Mouse (Mus musculus): ENCODE measurements around the gene Gm21680. TPM values are rescaled to one million over a fixed set of nuclear protein-coding genes. Genes with fewer than 3 reads are reported as not detected.

The Gm21680 gene
- polyA plus RNA-seq (2012): not detected in 2 replicates

DNA sequence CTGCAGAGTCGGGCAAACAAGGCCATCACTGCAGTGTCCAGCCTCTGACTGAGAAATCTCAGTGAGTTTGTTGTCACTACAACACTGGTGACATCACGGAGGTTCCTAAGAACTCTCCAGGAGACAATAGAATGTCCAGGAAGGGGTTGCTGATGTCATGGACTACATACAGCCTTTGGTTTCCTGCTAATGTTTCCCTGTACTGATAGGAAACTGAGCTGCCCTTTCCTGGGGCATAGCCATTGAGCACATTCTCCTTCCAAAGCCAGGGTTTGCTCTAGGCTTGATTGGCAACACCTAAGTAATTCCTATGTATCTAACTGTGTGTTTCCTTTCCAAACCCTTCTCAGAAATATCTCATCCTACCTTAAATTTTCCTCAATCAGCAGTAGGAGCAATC, at the start of gene Gm21680:
Gm21680 (minus strand) TSS at position 101 of the 400 bp plus-strand sequence.

DNA sequence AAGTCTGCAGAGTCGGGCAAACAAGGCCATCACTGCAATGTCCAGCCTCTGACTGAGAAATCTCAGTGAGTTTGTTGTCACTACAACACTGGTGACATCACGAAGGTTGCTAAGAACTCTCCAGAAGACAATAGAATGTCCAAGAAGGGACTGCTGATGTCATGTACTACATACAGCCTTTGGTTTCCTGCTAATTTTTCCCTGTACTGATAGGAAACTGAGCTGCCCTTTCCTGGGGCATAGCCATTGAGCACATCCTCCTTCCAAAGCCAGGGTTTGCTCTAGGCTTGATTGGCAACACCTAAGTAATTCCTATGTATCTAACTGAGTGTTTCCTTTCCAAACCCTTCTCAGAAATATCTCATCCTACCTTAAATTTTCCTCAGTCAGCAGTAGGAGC, 32.2 kb upstream of the Gm21680 start, which contains the start of gene Gm1979:
Gm1979 (minus strand) TSS at position 101 of the 400 bp plus-strand sequence.

DNA sequence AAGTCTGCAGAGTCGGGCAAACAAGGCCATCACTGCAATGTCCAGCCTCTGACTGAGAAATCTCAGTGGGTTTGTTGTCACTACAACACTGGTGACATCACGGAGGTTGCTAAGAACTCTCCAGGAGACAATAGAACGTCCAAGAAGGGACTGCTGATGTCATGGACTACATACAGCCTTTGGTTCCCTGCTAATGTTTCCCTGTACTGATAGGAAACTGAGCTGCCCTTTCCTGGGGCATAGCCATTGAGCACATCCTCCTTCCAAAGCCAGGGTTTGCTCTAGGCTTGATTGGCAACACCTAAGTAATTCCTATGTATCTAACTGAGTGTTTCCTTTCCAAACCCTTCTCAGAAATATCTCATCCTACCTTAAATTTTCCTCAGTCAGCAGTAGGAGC, 16.1 kb upstream of the Gm21680 start, which contains the start of gene Gm21698:
Gm21698 (minus strand) TSS at position 101 of the 400 bp plus-strand sequence.

DNA sequence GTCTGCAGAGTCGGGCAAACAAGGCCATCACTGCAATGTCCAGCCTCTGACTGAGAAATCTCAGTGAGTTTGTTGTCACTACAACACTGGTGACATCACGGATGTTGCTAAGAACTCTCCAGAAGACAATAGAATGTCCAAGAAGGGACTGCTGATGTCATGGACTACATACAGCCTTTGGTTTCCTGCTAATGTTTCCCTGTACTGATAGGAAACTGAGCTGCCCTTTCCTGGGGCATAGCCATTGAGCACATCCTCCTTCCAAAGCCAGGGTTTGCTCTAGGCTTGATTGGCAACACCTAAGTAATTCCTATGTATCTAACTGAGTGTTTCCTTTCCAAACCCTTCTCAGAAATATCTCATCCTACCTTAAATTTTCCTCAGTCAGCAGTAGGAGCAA, 18.1 kb downstream of the Gm21680 start, which contains the start of gene Gm21671:
Gm21671 (minus strand) TSS at position 101 of the 400 bp plus-strand sequence.

DNA sequence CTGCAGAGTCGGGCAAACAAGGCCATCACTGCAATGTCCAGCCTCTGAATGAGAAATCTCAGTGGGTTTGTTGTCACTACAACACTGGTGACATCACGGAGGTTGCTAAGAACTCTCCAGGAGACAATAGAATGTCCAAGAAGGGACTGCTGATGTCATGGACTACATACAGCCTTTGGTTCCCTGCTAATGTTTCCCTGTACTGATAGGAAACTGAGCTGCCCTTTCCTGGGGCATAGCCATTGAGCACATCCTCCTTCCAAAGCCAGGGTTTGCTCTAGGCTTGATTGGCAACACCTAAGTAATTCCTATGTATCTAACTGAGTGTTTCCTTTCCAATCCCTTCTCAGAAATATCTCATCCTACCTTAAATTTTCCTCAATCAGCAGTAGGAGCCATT, 30.2 kb downstream of the Gm21680 start, which contains the start of gene Gm21663:
Gm21663 (minus strand) TSS at position 101 of the 400 bp plus-strand sequence.

Other genes with a start within 250 kb of the Gm21680 start
- 0.09 and 0.11 TPM in 2 replicates for gene Actr3b, start 212.7 kb downstream of the Gm21680 start, polyA plus RNA-seq (2012)
- 0.02 TPM in 1 of 2 replicates, not detected in the other for gene Gm21663, start 30.3 kb downstream of the Gm21680 start, polyA plus RNA-seq (2012)
- gene Gm21671, start 18.2 kb downstream of the Gm21680 start, polyA plus RNA-seq (2012): not detected in 2 replicates
- not detected in 2 replicates for gene Gm21698, start 16.0 kb upstream of the Gm21680 start, polyA plus RNA-seq (2012)
- gene Gm1979, start 32.1 kb upstream of the Gm21680 start, polyA plus RNA-seq (2012): not detected in 2 replicates
- gene Gm5862, start 50.3 kb upstream of the Gm21680 start, polyA plus RNA-seq (2012): not detected in 2 replicates
- not detected in 2 replicates for gene Speer4a, start 66.9 kb upstream of the Gm21680 start, polyA plus RNA-seq (2012)
- not detected in 2 replicates for gene Gm7347, start 85.9 kb upstream of the Gm21680 start, polyA plus RNA-seq (2012)
- gene Gm10471, start 116.6 kb upstream of the Gm21680 start, polyA plus RNA-seq (2012): not detected in 2 replicates
- 0.01 TPM in 1 of 2 replicates, not detected in the other for gene 5031410I06Rik, start 132.7 kb upstream of the Gm21680 start, polyA plus RNA-seq (2012)
- not detected in 2 replicates for gene Gm10220, start 148.8 kb upstream of the Gm21680 start, polyA plus RNA-seq (2012)